Mouse (Mus musculus) thymus, postnatal 14 days (tissue): ENCODE results near the gene Lclat1.

ENCODE experiments used
- DNase-seq: peaks from one replicate; pipeline ENCODE4 v3.0.0; 2021

The Lclat1 gene

DNA sequence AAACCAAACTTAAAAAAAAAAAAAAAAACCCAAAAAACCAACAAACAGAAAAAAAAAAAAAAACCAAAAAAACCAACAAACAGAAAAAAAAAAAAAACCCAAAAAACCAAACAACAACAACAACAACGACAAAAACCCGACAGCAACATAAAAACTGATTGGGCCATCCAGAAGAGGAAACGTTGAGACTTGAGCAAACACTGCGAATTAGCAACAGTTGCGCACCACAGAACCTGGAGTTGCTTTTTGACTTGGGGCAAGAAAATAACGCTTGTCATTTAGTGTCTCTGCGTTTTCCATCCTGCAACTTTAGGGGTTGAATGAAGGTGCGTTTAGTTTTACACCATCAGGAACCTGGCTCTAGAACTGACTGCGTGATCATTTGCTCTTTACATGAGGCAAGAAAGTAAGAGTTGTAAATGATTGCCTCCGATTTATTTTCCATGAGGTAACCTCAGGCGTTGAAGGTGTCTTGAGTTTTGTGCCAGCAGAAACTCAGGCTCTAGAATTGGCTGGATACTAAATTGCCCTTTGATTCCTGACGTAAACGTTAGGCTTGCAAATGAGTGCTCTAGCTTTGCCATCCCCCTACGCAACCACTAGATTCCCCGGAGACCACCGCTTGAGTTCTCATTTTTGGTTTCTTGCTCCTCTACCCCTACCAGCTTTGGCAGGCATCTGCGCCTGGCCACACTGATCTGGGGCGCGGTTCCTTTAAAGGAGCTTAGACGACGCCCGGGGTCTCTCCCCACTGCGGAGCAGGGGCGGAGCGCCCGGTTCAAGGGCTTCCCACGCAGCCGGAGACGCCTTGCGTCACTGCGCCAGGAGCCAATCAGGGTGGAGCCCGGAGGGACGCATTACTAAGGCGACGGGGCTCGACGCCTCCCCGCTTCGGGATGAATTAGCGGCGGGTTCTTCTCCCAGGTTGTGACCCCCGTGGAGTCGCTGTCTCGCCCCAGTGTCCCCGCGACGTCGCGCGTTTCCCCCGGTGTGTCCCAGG is at the start of gene Lclat1:
Lclat1 (plus strand) TSS at position 828 of the 1,000 bp plus-strand sequence.
- peak; percentile 97 for DNase-seq

DNA sequence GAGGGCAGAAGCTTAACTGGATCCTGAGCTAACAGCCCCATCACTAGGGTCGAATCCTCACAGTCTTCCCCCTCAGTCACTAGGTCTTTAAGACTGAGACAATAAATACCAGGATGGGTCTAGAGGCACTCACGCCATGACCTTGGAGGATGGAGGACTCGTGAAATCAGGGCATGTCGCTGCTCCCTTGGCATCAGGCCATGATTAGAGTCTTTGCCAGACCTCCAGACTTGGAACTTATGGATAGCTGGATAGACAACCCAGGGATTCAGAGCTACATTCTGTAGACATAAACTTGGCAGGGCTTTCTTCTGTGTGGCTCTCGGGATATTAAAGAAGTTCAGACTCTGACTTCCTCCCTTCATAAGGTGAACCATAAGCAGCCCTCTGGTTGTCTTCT is 49.5 kb upstream of the Lclat1 start:
- DNase-seq = no peak

DNA sequence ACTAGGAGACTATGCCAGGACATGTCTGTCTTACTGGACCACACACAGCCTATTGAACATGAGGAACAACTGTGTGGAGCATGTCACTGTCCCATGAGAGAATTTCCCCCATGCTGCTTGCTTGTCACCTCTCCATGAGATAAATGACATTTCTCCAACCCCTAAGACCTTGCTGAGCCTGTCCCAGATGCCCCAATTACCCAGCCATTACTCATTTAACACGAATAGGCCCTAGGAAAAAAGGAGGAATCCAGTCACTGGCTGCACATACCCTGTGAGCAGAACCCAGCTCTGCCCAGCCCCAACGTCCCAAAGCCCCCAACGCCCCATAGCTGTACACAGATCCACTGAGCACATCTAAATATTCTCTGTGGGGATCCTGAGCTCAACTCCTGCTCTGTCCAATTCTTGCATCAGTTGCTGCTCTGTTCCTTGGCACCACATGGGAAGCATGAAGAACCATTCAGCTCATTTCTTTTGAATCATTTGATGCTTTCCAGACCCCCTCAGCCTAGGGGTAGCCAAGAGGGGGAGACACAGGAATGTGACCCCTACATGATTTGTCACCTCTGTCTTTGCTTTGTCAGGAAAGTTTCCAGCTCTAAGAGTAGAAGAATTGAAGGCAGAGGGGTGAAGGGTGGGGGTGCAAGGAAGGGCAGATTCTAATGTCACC is 47.4 kb upstream of the Lclat1 start:
- DNase-seq = no peak

DNA sequence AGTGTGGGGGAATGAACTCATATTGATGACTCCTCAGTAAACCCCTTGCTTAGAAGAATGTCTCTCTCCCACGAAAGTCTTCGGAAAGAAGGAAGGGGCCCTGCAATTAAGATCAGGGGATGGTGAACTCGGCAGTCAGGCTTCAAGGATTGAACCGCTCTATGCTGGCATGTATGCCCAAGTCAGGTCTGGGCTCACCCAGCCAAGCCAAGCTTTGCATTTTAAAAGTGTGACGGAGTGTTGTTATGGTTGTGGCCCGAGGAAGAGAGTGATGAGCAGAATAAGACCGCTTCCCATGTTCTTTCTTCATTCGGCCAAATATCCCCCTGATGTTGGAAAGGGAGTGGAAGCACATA is 46.9 kb upstream of the Lclat1 start:
- DNase-seq = no peak

DNA sequence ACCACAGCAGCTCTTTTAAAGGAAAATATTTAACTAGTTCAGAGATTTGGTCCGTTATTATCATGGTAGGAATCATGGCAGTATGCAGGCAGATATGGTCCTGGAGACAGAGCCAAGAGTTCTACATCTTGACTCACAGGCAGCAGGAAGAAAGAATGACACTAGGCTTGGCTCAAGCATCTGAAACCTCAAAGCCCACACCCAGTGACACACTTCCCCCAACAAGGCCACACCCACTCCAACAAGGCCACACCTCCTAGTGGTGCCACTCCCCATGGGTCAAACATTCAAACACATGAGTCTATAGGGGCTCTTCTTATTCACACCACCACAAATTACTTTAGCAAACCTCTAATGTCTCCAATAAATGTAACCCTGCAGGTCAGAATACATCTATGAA is 45.1 kb upstream of the Lclat1 start:
- DNase-seq = no peak

DNA sequence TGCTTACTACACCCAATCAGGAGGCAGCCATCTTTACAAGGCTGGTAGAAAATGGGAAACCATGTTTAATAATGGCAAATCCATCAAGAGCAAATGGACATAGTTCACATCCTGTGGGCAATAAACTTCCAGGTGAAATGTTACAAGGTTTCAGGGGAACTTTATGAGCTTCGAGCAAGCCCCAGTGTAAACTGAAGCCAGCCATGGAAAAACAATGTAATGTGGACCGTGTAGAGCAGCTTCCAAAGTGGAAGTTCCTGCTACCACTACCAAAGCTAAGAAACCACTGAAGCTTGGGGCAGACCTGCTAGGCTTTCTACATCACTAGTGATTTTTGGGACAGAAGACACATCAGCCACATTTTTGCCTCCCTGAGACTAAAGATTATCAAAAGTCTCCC is 44.5 kb upstream of the Lclat1 start:
- no peak for DNase-seq

DNA sequence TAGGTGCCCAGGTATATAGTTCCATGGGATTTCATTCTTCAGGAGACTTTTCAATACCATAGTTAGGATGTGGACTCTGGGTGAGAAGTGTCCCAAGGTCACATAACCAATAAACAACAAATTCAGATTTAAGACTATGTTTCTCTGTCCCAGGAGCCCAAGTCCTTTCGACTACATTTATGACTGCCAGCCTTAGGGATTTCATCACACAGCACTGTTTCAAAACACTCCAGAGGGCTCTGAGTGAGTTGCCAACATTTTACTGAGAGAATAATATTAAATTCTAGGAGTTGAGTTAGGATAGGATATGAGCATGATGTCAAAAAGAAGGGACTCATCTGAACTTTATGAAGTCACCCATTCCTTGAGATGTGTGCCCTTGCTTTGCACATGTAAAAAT is 44.0 kb upstream of the Lclat1 start:
- no peak for DNase-seq

DNA sequence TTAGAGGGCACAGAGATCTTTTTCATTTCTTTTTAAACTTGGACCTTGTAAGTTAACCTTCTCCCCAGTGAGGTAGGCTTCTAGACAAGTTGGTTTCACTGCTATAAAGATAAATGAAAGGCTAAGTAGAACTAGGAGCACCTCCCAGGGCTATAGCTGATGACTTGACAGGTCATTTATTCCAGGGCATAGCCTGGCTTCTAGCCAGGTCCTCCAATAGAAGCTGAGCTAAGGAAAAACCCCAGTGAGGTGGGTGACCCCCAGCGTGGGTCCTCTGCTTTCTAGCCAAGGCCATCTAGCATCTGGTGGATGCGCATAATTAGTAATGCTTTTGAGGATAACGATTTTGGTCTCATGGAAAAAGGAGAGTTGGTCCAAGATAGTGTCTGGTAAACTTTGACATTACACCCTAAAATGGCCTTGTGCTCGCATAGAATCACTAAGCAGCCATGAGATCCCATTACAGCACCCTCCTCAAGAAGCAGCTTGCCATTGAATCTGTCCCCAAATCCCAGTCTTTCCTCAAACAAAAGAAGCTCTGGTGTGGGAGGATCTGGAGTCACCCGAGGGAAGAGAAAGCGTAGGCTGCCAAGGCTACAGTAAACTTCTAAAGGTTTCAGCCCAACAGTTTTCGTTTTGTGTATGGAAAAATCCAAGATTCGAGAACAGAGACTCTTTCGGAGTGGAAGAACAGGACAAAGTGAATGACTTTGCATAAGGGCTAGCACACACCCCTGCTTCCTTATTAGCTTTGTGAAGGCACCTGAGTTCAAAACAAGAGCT is 41.2 kb upstream of the Lclat1 start:
- DNase-seq = no peak

DNA sequence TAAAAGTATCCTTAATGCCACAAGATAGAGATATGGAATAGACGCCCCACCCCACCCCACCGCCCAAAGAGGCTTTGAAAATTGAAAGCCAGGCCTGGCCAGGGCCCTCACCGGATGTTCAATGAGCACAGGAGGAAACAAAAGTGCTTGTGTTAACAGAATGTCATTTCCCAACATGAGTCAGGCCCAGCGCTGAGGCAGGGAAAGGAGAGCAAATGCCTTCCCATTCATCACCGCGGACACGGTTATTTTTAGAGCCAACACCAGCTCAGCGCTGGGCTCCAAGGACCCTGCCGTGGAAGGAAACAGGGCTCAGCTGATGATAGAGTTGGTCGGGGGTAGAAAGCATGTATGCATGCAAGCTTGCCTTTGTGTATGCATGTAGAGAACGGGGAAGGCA is 40.4 kb upstream of the Lclat1 start:
- peak; percentile 43 for DNase-seq

DNA sequence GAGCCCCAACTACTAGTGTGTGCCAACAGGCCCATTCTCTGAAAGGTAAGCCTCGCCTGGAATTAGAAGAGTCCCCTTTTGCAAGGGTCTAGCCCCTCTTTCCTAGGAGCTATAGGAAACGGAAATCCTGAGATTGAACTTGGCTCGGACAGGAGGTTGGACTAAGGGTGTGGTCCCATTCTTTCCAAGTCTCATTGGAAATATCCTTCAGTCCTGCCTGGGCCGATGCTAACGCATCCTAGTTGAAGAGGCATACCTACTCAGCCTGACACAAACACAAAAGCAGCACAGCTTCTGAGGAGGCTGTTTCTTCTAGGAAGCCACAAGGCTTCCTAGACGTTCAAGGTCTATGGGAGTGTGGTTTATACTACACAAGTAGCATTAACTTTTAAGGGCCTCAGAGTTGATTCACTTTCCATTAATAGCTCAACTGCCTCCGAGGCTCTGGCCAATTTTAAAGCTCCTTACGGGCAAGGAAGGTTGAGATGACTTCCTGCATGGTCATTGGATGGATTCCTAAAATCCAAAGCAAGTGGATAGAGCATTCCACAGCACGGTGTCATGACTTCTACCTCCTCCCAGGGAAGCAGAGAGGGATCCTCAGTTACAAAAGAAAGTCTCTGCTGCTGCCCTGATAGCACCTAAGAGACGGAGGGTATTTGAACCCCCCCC is 39.3 kb upstream of the Lclat1 start:
- no peak for DNase-seq

DNA sequence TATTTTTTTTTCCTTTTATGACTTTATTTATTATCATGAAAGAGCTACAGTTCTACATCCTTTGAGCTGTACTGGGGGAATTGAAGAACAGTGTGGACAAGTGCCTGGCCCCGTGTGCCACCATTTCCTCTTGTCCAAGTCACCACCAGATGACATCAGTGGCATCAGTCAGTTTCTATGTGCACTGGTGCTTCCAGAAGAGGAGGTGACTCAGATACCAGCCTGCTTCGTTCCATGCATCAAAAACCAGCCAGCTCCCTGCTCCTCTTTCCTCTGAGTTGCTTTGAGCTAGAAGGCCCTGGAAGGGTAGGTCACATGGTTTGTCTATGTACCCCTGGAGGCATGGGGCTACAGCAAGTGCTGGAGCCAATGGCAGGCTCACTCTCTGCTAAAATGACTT is 37.3 kb upstream of the Lclat1 start:
- DNase-seq = no peak

DNA sequence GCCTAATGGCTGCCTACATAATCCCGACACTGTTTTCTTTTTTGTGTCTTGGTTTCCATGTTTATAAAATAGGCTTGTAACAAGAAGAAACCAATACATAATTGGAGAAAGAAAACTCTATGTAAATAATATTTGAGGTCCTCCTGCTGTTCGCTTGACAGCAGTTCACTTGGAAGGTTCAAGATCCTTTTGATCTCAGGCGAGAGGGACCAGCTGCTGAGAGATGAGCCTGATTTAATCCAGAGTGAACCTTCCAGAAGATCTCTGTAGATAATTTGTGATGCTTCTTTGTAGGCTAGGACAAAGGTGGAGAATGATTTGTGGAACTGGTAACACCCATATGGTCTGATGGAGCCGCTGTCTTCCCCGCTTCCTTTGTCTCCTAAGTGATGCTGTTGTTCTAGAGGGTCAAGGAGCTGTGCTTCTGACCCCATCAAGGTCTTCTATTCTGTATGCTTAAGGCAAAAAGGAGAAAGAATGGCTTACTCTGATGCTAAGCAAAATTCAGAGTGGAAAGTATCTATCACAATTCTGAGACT is 36.0 kb upstream of the Lclat1 start:
- DNase-seq = no peak

DNA sequence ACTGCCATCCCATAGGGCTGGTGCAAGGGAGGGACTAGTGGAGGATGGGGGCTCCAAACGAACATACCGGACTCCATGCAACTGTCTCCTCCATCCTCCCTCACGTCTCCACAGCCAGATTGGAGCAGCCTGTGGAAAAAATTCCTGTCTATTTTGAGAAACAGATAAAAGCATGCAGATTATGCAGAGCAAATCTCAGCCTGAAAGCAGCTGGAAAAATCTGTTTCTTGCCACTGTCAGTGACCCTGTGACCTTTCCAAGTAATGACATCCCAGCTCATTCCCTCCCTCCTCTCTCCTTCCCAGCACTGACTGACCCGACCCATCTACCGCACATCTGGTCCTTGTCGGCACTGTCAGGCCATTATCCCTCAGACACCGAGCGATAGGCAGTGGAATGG is 35.5 kb upstream of the Lclat1 start:
- no peak for DNase-seq

DNA sequence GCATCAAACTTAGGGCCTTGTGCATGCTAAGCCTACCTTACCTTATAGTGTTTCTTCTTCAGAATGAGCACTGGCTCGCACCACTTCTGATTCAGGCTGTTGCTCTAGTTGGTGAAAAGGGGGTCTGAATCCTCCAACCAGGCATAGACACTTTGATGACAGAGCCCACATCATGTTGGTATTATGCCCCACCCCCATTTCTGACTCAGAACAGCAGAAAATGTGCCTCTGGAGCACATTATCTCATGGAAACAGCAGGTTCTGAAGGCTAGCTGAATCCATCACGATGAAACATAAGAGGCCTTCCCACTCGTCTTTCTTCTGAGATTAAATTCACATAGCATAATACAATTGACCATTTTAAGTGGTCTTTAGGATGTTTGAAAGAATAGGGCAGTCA is 33.2 kb upstream of the Lclat1 start:
- no peak for DNase-seq

DNA sequence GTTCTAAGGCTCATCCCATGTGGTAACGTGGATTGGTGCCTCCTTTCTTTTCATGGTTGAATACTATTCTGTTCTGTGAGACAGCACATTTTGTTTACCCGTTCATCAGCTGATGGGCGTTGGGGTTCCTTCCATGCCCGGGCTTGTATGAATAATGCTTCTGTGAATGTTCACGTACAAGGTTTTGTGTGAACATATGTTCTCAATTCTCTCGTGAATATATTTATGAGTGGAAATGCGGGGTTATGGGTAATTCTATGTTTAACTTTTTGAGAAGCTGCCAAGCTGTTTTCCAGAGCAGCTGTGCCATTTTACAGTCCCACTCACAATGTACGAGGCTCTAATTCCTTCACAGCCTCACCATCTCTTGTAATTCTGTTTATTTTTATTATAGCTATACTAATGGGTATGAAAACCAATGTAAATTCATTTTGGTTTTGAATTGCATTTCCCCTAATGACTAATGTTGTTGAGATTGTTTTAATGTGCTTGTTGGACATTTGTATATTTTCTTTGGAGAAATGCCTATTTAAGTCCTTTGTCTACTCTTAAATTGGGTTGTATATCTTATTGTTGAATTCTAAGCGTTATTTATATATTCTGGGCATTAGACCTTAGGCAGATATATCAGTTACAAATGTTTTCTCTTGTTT is 32.4 kb upstream of the Lclat1 start:
- no peak for DNase-seq

DNA sequence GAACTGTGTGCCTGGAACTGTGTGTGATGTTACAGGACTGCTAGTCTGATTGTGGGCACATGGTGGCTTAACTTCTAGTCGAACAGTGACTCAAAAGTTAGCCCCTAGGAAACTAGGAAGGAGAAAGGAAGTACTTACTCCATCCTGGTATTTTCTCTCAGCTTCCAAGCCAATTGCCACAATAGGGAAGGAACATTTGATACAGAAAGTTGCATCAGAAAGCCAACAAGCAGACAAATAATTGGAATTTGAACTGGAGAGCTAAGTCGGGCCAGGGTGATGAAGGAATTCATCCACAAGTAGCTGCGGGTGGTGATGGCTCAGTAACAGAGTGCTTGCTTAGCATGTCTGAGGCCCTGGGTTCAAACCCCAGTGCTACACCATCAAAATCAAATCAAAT is 30.1 kb upstream of the Lclat1 start:
- DNase-seq = no peak

DNA sequence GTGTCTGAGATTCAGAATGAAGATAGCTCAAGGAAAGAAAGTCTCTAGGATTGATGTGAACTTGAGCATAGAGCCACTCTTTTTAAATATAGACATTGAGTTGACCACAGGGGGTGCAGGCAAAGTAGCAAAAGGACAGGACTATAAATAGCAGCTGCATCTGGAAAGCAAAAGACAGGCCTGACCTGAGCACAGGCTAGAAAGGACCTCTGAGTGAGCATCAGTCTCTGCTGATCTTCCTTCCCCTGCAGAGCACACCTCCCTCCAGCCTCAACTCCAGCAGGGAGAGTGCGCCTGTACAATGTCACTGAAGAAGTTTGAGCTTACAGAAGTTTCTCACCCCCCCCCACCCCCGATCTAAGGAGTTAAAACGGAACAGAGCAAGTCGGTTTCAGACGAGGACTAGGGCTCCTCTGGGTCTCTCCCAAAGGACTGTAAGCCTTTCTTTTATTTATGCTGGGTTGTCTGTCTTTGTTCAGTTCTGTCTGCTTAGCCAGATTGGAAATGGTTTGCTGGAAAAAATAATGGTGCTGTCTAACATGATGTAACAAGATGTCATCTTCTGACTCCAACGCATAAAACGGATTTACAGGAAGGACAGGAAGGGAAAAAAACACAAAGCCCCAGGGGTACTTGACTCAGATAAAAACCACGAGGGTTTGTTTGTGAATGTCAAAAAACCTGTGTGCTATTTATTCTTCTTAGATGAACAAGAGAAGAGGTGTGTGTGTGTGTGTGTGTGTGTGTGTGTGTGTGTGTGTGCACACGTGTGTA is 26.2 kb upstream of the Lclat1 start:
- no peak for DNase-seq

DNA sequence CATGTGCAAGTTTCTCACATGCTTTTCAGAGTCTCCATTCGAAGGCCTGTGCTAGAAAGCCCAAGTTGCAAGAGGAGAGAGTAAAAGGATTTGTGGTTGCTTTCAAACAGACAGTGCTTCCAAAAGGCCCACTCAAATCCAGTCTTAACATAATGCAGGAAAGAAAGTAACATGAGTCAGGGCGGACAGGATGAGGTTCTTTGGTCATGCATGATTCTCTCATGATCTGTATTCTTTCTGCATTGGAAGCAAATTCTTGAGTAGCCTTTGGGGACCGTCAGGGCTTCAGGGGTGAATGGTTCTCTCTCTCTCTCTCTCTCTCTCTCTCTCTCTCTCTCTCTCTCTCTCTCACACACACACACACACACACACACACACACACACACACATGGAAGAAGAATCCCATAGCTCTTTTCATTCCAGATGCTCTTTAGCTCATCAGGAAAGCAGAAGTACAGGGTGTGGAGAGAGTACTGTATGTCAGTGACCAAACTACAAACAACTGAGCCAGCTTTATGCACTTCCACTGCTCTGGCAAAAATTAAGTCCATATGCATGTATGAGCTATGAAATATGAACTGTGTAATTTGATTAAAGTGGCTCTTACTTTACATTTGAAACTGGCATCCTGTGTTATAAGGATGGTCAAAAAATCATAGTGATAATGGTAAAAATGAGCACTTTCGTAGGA is 25.1 kb upstream of the Lclat1 start:
- DNase-seq = no peak

DNA sequence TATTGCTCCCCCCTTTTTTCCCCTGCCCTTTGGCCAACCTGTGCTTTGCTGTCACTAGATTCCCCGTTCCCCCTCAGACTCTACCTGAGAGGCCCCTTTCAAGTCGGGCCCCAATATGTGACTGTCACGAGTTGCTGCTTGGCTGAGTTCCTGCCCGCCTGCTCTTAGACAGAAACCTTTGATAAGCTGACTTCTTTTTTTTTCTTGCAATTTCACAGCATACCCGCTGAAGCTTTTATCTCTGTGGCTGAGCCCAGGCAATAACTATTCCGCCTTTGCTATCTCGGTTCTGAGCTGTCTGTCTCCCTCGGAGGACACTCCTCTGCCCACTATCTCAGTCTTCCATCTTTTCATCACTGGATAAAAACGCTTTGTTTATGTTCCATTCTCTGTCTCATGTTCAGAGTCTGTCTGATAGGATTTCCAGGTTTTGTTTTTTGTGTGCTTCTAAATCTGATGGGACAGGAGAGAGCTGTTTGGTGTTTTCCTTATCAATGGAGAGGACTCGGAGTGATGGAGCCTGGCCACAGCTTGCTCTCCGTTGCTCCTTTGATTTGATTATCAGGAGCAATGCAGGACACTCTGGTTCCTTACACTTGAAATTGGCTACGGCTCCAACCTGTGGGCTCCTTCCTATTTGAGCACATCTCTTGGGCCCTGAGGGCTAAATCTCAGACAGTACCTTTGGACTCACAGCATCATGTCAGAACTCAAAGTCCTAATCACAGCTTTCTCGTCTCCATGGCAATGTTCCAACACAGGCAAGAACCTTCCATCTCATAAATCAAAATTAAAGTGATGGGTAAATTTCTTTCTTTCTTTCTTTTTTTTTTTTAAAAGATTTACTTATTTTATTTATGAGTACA is 20.5 kb upstream of the Lclat1 start:
- peak; percentile 74 for DNase-seq

DNA sequence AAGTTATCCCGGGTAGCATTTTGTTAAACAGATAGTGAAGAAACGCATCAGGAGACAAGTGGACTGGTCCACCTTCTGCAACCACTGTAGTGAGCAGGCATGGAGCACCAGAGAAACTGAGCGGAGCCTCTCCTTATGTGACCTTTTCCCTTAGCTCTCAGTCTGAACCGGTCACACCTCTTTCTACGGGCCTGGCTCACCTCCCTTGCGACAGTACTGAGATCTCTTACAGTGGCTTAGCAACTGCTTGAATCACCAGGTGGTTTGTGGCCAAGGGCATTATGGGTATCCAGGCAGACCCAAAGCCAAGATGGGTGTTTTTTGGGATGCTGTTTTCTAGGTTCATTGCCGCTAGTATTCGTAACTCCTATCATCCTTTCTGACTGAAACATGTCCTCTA is 16.4 kb upstream of the Lclat1 start:
- DNase-seq = no peak
